Mouse (Mus musculus) stomach, adult 2 months (tissue): Measurements from ENCODE around the gene Tcf7. TPM values are rescaled to one million over a fixed set of nuclear protein-coding genes. Genes with fewer than 3 reads are reported as not detected.

Experiments used
- polyA plus RNA-seq: library from polyadenylated mRNA; depleted of rRNA; stranded (reverse); fragments of >200 nt; gene quantifications from 2 replicates; pipeline ENCODE4 v1.2.3, GENCODE M21; 2012; rRNA removed

Gene Tcf7
- polyA plus RNA-seq = 2.5 and 3.1 TPM in 2 replicates

GRCm38 (mm10) chr11:52282774-52283595, at the start of gene Tcf7:
Gene Tcf7, minus strand, starts transcription at chr11:52283014.

GRCm38 (mm10) chr11:52231606-52232541, 50.9 kb downstream of the Tcf7 start, which contains the start of gene Skp1a:
Gene Skp1a, plus strand, starts transcription at chr11:52231995.

GRCm38 (mm10) chr11:52213887-52214286, 68.9 kb downstream of the Tcf7 start, which contains the start of gene Olfr1371:
Gene Olfr1371, minus strand, starts transcription at chr11:52213987.

Other genes starting within 250 kb of the Tcf7 start
- gene Ppp2ca, start 184.3 kb downstream of the Tcf7 start, polyA plus RNA-seq = 7.4 and 9.2 TPM in 2 replicates
- not detected in 2 replicates for gene Olfr1373, start 137.5 kb downstream of the Tcf7 start, polyA plus RNA-seq
- not detected in 2 replicates for gene Olfr1371, start 69.0 kb downstream of the Tcf7 start, polyA plus RNA-seq
- gene Skp1a, start 51.0 kb downstream of the Tcf7 start, polyA plus RNA-seq = 2.3 and 3.2 TPM in 2 replicates
- 35.7 and 39.6 TPM in 2 replicates for gene Vdac1, start 77.8 kb upstream of the Tcf7 start, polyA plus RNA-seq
- gene 9530068E07Rik, start 113.4 kb upstream of the Tcf7 start, polyA plus RNA-seq = 40.5 and 55.5 TPM in 2 replicates